Mouse (Mus musculus) neural tube, embryonic 13.5 days (tissue): Measurements from ENCODE around the gene Vmo1. TPM values are rescaled to one million over a fixed set of nuclear protein-coding genes. Genes with fewer than 3 reads are reported as not detected.
A peak's percentile ranks its signal among the peaks of the same experiment; 100 is the strongest.

Experiments used
- ATAC-seq: fragments of 200-750 bp; cut with Nextera tagmentation; 2 replicates; pipeline ENCODE4 v1.8.0; 2017; ENCODE audit warnings: low read depth, mild to moderate bottlenecking, moderate TSS enrichment, moderate library complexity
- H3K27ac ChIP-seq: fragments of 300-500 bp; sonication (generic); replicated peaks from 2 replicates; pipeline ENCODE4 v1.5.1; 2015; ENCODE audit warnings: moderate library complexity, mild to moderate bottlenecking, inconsistent platforms
- H3K27me3 ChIP-seq: fragments of 300-500 bp; sonication (generic); 2 replicates; pipeline ENCODE4 v1.6.1; 2015; ENCODE audit warnings: mild to moderate bottlenecking, inconsistent platforms
- H3K36me3 ChIP-seq: fragments of 300-500 bp; sonication (generic); 2 replicates; pipeline ENCODE4 v1.6.1; 2015; ENCODE audit warnings: mild to moderate bottlenecking, inconsistent platforms
- H3K4me1 ChIP-seq: fragments of 300-500 bp; sonication (generic); replicated peaks from 2 replicates; pipeline ENCODE4 v1.6.1; 2015; ENCODE audit warnings: inconsistent platforms
- H3K4me2 ChIP-seq: fragments of 300-500 bp; sonication (generic); 2 replicates; pipeline ENCODE4 v1.6.1; 2015; ENCODE audit warnings: inconsistent platforms, mild to moderate bottlenecking, moderate library complexity
- H3K4me3 ChIP-seq: fragments of 300-500 bp; sonication (generic); 2 replicates; pipeline ENCODE4 v1.5.1; 2015; ENCODE audit warnings: mild to moderate bottlenecking, inconsistent platforms
- H3K9ac ChIP-seq: fragments of 300-500 bp; sonication (generic); 2 replicates; pipeline ENCODE4 v1.6.1; 2015; ENCODE audit warnings: moderate library complexity, mild to moderate bottlenecking, inconsistent platforms
- H3K9me3 ChIP-seq: fragments of 300-500 bp; sonication (generic); 2 replicates; pipeline ENCODE4 v1.6.1; 2016; ENCODE audit warnings: inconsistent platforms
- WGBS: fragments of 180-500 bp; shearing (Covaris S2); methylation state at CpG from one replicate; pipeline ENCODE4 v1.1.7; 2015; 5-methylcytosine and 5-hydroxymethylcytosine counted together
- polyA plus RNA-seq: library from polyadenylated mRNA; unstranded; fragments of >200 nt; fragmentation: Nextera tagmentation; extraction: Ambion mirVana; gene quantifications from 2 replicates; pipeline ENCODE4 v1.2.1, GENCODE M21; 2015

Vmo1 gene
- polyA plus RNA-seq, 1 experiment from 2014 or later, result 0.31 TPM

DNA sequence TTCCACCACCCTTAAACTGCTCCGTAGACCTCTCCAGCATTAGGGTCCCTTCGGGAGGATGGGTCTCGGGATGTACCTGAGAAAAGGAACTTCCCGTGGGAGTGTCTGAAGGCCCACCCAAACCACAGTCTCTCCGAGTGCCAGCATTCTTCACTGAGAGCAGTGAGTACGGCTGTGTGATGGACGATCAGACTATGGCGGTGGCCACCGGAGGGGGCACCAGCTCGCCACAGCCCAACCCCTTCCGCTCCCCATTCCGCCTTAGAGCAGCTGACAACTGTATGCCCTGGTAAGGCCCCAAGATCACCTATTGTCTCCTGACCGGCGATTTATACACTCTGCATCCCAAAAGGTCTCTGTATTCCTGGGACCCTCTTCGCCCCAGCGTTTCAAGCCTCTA is 49.2 kb downstream of the Vmo1 start:
- Histone ChIP-seq H3K9ac (peak overlapping the region; percentile 42; the same call in 1 of the 2 replicates), H3K27me3 (peaks cover 71% of the 10 kb centered on the region), H3K27ac (no peak overlapping the region), H3K4me2 (peak overlapping the region; percentile 46), H3K4me1 (peaks cover 13% of the 10 kb centered on the region), H3K36me3 (no peaks in the 10 kb centered on the region), H3K9me3 (no peaks in the 10 kb centered on the region), H3K4me3 (no peak overlapping the region)
- whole genome bisulfite sequencing, result 28% methylated on average over 16 of the region's 16 CpGs
- ATAC-seq, result no peak

DNA sequence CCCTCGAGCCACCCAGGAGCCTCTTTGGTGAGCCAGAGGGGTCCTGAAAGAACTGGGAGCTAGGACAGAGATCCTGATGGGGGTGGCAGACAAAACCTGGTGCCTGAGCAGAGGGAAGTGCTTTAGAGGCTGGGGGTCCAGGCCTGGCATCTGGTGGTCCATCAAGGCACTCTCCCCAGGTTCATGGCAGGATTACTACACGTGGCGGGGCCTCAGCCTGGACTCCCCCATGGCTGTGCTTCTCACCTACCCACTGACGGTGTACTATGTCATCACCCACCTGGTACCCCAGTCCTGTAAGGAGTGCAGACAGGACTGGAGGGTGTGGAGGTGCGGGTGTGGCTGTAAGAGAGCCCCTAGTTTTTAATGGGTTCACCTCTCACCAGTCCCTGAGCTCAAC is 50.4 kb downstream of the Vmo1 start:
- ATAC-seq, result no peak
- no peak overlapping the region for H3K4me3 ChIP-seq
- no peaks in the 10 kb centered on the region for H3K36me3 ChIP-seq
- peaks cover 23% of the 10 kb centered on the region for H3K4me1 ChIP-seq
- no peak overlapping the region for H3K9ac ChIP-seq
- no peak overlapping the region for H3K4me2 ChIP-seq
- no peaks in the 10 kb centered on the region for H3K9me3 ChIP-seq
- peaks cover 83% of the 10 kb centered on the region for H3K27me3 ChIP-seq
- H3K27ac ChIP-seq, result no peak overlapping the region
- 81% methylated on average over 5 of the region's 5 CpGs for WGBS

Other genes starting within 250 kb of the Vmo1 start
- gene Alox12e, start 192.0 kb downstream of the Vmo1 start, polyA plus RNA-seq, result not detected in 2 replicates
- gene Alox15, start 162.6 kb downstream of the Vmo1 start, polyA plus RNA-seq, result 0.28 TPM in 1 of 2 replicates, not detected in the other
- 31.9 and 32.6 TPM in 2 replicates for gene Pelp1, start 104.6 kb downstream of the Vmo1 start, polyA plus RNA-seq
- gene Arrb2, start 82.0 kb downstream of the Vmo1 start, polyA plus RNA-seq, result 43.8 and 46.6 TPM in 2 replicates
- gene Med11, start 62.7 kb downstream of the Vmo1 start, polyA plus RNA-seq, result 45.3 and 46.0 TPM in 2 replicates
- gene Zmynd15, start 55.2 kb downstream of the Vmo1 start, polyA plus RNA-seq, result 1.2 and 1.5 TPM in 2 replicates
- gene Cxcl16, start 54.6 kb downstream of the Vmo1 start, polyA plus RNA-seq, result 7.2 and 8.9 TPM in 2 replicates
- 0.52 and 1.8 TPM in 2 replicates for gene Tm4sf5, start 9.4 kb downstream of the Vmo1 start, polyA plus RNA-seq
- gene Gltpd2, start 4.6 kb upstream of the Vmo1 start, polyA plus RNA-seq, result 0.42 and 0.52 TPM in 2 replicates
- gene Psmb6, start 10.8 kb upstream of the Vmo1 start, polyA plus RNA-seq, result 814 and 884 TPM in 2 replicates
- gene Gm40193, start 18.3 kb upstream of the Vmo1 start, polyA plus RNA-seq, result not detected in 2 replicates
- gene Pld2, start 25.4 kb upstream of the Vmo1 start, polyA plus RNA-seq, result 7.4 and 8.8 TPM in 2 replicates
- 18.0 TPM in 2 replicates for gene Mink1, start 48.3 kb upstream of the Vmo1 start, polyA plus RNA-seq
- gene 4930544D05Rik, start 101.2 kb upstream of the Vmo1 start, polyA plus RNA-seq, result not detected in 2 replicates
- gene Chrne, start 104.6 kb upstream of the Vmo1 start, polyA plus RNA-seq, result 0.38 TPM in 1 of 2 replicates, not detected in the other
- gene Gp1ba, start 124.5 kb upstream of the Vmo1 start, polyA plus RNA-seq, result 0.14 and 0.45 TPM in 2 replicates
- 101 and 106 TPM in 2 replicates for gene Rnf167, start 132.6 kb upstream of the Vmo1 start, polyA plus RNA-seq
- 150 and 153 TPM in 2 replicates for gene Slc25a11, start 132.9 kb upstream of the Vmo1 start, polyA plus RNA-seq
- gene Pfn1, start 140.0 kb upstream of the Vmo1 start, polyA plus RNA-seq, result 970 and 979 TPM in 2 replicates
- gene Eno3, start 142.6 kb upstream of the Vmo1 start, polyA plus RNA-seq, result 9.4 and 14.9 TPM in 2 replicates
- 169 and 172 TPM in 2 replicates for gene Spag7, start 154.8 kb upstream of the Vmo1 start, polyA plus RNA-seq
- 16.9 and 19.5 TPM in 2 replicates for gene Camta2, start 173.5 kb upstream of the Vmo1 start, polyA plus RNA-seq
- gene Inca1, start 185.5 kb upstream of the Vmo1 start, polyA plus RNA-seq, result 0.75 and 1.1 TPM in 2 replicates
- 1.5 TPM in 2 replicates for gene Kif1c, start 185.9 kb upstream of the Vmo1 start, polyA plus RNA-seq
- gene Zfp3, start 249.6 kb upstream of the Vmo1 start, polyA plus RNA-seq, result 14.7 and 15.6 TPM in 2 replicates